Mouse (Mus musculus): ENCODE measurements around the gene 4930522L14Rik. TPM values are rescaled to one million over a fixed set of nuclear protein-coding genes. Genes with fewer than 3 reads are reported as not detected.
"Not testable (repeated sequence)": the region's sequence is repeated elsewhere in the genome, so short reads cannot be mapped to it uniquely, and the experiment has no call there.

The 4930522L14Rik gene
- 4.7 and 5.5 TPM in 2 replicates for polyA plus RNA-seq (2016; fragmentation: Nextera tagmentation; extraction: Ambion mirVana)

- peak within 1 kb of the TSS; percentile 71 for H3K4me2 ChIP-seq
- H3K27ac ChIP-seq: peak within 1 kb of the TSS; percentile 43; the same call in 1 of the 2 replicates
- H3K36me3 ChIP-seq; H3K9me3 ChIP-seq (replicated peaks); H3K27me3 ChIP-seq (replicated peaks); H3K4me1 ChIP-seq: not testable (repeated sequence)
- peak within 1 kb of the TSS; percentile 68 for H3K4me3 ChIP-seq
- under 1% methylated on average over 23 of the region's 25 CpGs for WGBS (ENCODE audit: insufficient replicate concordance)
- peak; percentile 96 for ATAC-seq
- H3K9ac ChIP-seq: peak within 1 kb of the TSS; percentile 60
Measured at GRCm38 (mm10) chr5:109751391-109752071, at the start of gene 4930522L14Rik. Gene 4930522L14Rik, minus strand, starts transcription at chr5:109751886.

GRCm38 (mm10) chr5:109801466-109801865 is 49.8 kb upstream of the 4930522L14Rik start:
- H3K9ac ChIP-seq; ATAC-seq; H3K36me3 ChIP-seq; H3K27me3 ChIP-seq (replicated peaks); H3K4me1 ChIP-seq; H3K4me3 ChIP-seq; H3K27ac ChIP-seq; H3K4me2 ChIP-seq; H3K9me3 ChIP-seq (replicated peaks): not testable (repeated sequence)

- not testable (repeated sequence) for H3K4me2 ChIP-seq; H3K36me3 ChIP-seq; H3K4me1 ChIP-seq; H3K27me3 ChIP-seq (replicated peaks); H3K9ac ChIP-seq; H3K9me3 ChIP-seq (replicated peaks); H3K4me3 ChIP-seq; ATAC-seq; H3K27ac ChIP-seq
- WGBS (ENCODE audit: insufficient replicate concordance): 41% methylated on average over 2 of the region's 2 CpGs
Measured at GRCm38 (mm10) chr5:109799948-109800347, 48.3 kb upstream of the 4930522L14Rik start.

- not testable (repeated sequence) for H3K9ac ChIP-seq; H3K4me2 ChIP-seq; H3K4me3 ChIP-seq; H3K27me3 ChIP-seq (replicated peaks); H3K27ac ChIP-seq; H3K36me3 ChIP-seq; ATAC-seq; H3K9me3 ChIP-seq (replicated peaks)
- 76% methylated on average over 3 of the region's 3 CpGs for WGBS (ENCODE audit: insufficient replicate concordance)
- H3K4me1 ChIP-seq: peaks cover 10% of the 10 kb centered on the region; the same call in 1 of the 2 replicates
Measured at GRCm38 (mm10) chr5:109797017-109797416, 45.3 kb upstream of the 4930522L14Rik start.

- 1% methylated on average over 25 of the region's 25 CpGs for WGBS (ENCODE audit: insufficient replicate concordance)
Measured at GRCm38 (mm10) chr5:109795967-109796652, 44.4 kb upstream of the 4930522L14Rik start.

GRCm38 (mm10) chr5:109752073-109752780 is 541 bp upstream of the 4930522L14Rik start:
- H3K4me2 ChIP-seq: peak overlapping the region; percentile 71
- H3K27me3 ChIP-seq (replicated peaks); ATAC-seq; H3K36me3 ChIP-seq; H3K9ac ChIP-seq; H3K9me3 ChIP-seq (replicated peaks); H3K4me1 ChIP-seq; H3K27ac ChIP-seq: not testable (repeated sequence)
- H3K4me3 ChIP-seq: peak overlapping the region; percentile 68
- WGBS (ENCODE audit: insufficient replicate concordance): 66% methylated on average over 4 of the region's 4 CpGs

More at GRCm38 (mm10) chr5:109795967-109796652, 44.4 kb upstream of the 4930522L14Rik start:
- 0 out of 2 replicates have a peak overlapping the region, but pooled peaks have one; percentile 45 for H3K27ac ChIP-seq
- peak overlapping the region; percentile 71 for H3K4me3 ChIP-seq
- ATAC-seq: peak; percentile 96
- H3K9me3 ChIP-seq (replicated peaks); H3K36me3 ChIP-seq; H3K27me3 ChIP-seq (replicated peaks): not testable (repeated sequence)
- peaks cover 10% of the 10 kb centered on the region; the same call in 1 of the 2 replicates for H3K4me1 ChIP-seq
- H3K9ac ChIP-seq: peak overlapping the region; percentile 74
- peak overlapping the region; percentile 78 for H3K4me2 ChIP-seq

- ATAC-seq: not testable (repeated sequence)
Measured at GRCm38 (mm10) chr5:109745081-109745480, 6.6 kb downstream of the 4930522L14Rik start.

GRCm38 (mm10) chr5:109717341-109717740 is 34.3 kb downstream of the 4930522L14Rik start:
- H3K4me1 ChIP-seq; H3K9ac ChIP-seq; ATAC-seq; H3K27ac ChIP-seq; H3K36me3 ChIP-seq; H3K4me2 ChIP-seq; H3K4me3 ChIP-seq; H3K9me3 ChIP-seq (replicated peaks); H3K27me3 ChIP-seq (replicated peaks): not testable (repeated sequence)
- WGBS (ENCODE audit: insufficient replicate concordance): 48% methylated on average over 3 of the region's 3 CpGs

More at GRCm38 (mm10) chr5:109745081-109745480, 6.6 kb downstream of the 4930522L14Rik start:
- not testable (repeated sequence) for H3K27me3 ChIP-seq (replicated peaks); H3K27ac ChIP-seq; H3K4me2 ChIP-seq; H3K4me1 ChIP-seq; H3K9me3 ChIP-seq (replicated peaks); H3K36me3 ChIP-seq; H3K4me3 ChIP-seq; H3K9ac ChIP-seq
- 72% methylated on average over 1 of the region's 1 CpGs for WGBS (ENCODE audit: insufficient replicate concordance)

- H3K27me3 ChIP-seq (replicated peaks); H3K9ac ChIP-seq; H3K9me3 ChIP-seq (replicated peaks); ATAC-seq; H3K36me3 ChIP-seq; H3K4me1 ChIP-seq; H3K27ac ChIP-seq: not testable (repeated sequence)
- H3K4me3 ChIP-seq: peak overlapping the region; percentile 68
- H3K4me2 ChIP-seq: peak overlapping the region; percentile 77
- 61% methylated on average over 5 of the region's 5 CpGs for WGBS (ENCODE audit: insufficient replicate concordance)
Measured at GRCm38 (mm10) chr5:109691205-109691965, 60.3 kb downstream of the 4930522L14Rik start.

GRCm38 (mm10) chr5:109690537-109691201 is 61.0 kb downstream of the 4930522L14Rik start, which contains the start of gene 5430403G16Rik:
Gene 5430403G16Rik, minus strand, starts transcription at chr5:109691041.
- peak; percentile 98 for ATAC-seq
- Histone ChIP-seq H3K27ac (peak within 1 kb of the TSS; percentile 65; the same call in 1 of the 2 replicates), H3K4me3 (peak within 1 kb of the TSS; percentile 68), H3K9ac (peak within 1 kb of the TSS; percentile 73), H3K4me2 (peak within 1 kb of the TSS; percentile 77)
- H3K9me3 ChIP-seq (replicated peaks); H3K4me1 ChIP-seq; H3K27me3 ChIP-seq (replicated peaks); H3K36me3 ChIP-seq: not testable (repeated sequence)
- under 1% methylated on average over 26 of the region's 26 CpGs for WGBS (ENCODE audit: insufficient replicate concordance)
